8 mouse cellular contexts compared by ENCODE assay signal in genomic region chr10:80399973-80400703, GRCm38 (mm10). TPM values are rescaled to one million over a fixed set of nuclear protein-coding genes. Genes with fewer than 3 reads are reported as not detected.
DNase-seq lines count a peak whose midpoint lies in the region; ATAC-seq and TF ChIP-seq lines count a peak whose summit lies in the region.

No protein-coding gene starts in this region.

- H3K9ac ChIP-seq in limb, embryonic 15.5 days = peak overlapping the region; percentile 59

- DNase-seq in cerebellum, adult 2 months = no peak
- DNase-seq in spleen, adult 2 months (ENCODE audit: low read depth in 1 of 2, low spot score in 2 of 2) = no peak
- no peak for DNase-seq in spleen, adult 12 weeks (ENCODE audit: low spot score)
- no peak for DNase-seq in urinary bladder, adult 2 months (ENCODE audit: low spot score)
- DNase-seq in layer of hippocampus, adult 9-10 months (ENCODE audit: low spot score) = no peak
- no peak for DNase-seq in retina, embryonic 14.5 days (ENCODE audit: low spot score)

- peaks cover 8% of the 10 kb centered on the region for H3K36me3 ChIP-seq in spleen, adult 2 months (ENCODE audit: control insufficient read depth, insufficient read depth, low read length)
- peaks cover 57% of the 10 kb centered on the region for H3K36me3 ChIP-seq in limb, embryonic 15.5 days

- no peak for TF ChIP-seq POLR2A in cerebellum, adult 2 months (IDR thresholded peaks at IDR 0.05; ENCODE audit: borderline replicate concordance, insufficient read depth, low read length)
- no peak for TF ChIP-seq POLR2A in spleen, adult 2 months (IDR thresholded peaks at IDR 0.05; ENCODE audit: low read depth, low read length)

- no peak for ATAC-seq in cerebellum, adult (ENCODE audit: insufficient number of reproducible peaks, low FRiP score, low TSS enrichment)
- ATAC-seq in limb, embryonic 15.5 days (ENCODE audit: insufficient number of reproducible peaks, low FRiP score, low TSS enrichment, low read depth) = no peak

- TF ChIP-seq CTCF in cerebellum, adult 2 months (IDR thresholded peaks at IDR 0.05; ENCODE audit: borderline replicate concordance, insufficient read depth, low read depth, low read length) = no peak
- TF ChIP-seq CTCF in spleen, adult 2 months (IDR thresholded peaks at IDR 0.05; ENCODE audit: extremely low read depth, insufficient read depth, insufficient read length, insufficient replicate concordance) = no peak

- H3K27ac ChIP-seq in cerebellum, adult 2 months (ENCODE audit: insufficient read depth, low read length) = peak overlapping the region; percentile 9
- H3K27ac ChIP-seq in spleen, adult 2 months (ENCODE audit: insufficient read depth, low read length) = peak overlapping the region; percentile 91
- peak overlapping the region; percentile 91 for H3K27ac ChIP-seq in limb, embryonic 15.5 days

- peak overlapping the region; percentile 79 for H3K4me2 ChIP-seq in limb, embryonic 15.5 days

- H3K4me1 ChIP-seq in cerebellum, adult 2 months (ENCODE audit: control insufficient read depth, insufficient read depth, low read length) = peaks cover 23% of the 10 kb centered on the region
- H3K4me1 ChIP-seq in spleen, adult 2 months (ENCODE audit: control insufficient read depth, insufficient read depth, insufficient read length) = peaks cover 19% of the 10 kb centered on the region; the same call in 1 of the 2 replicates
- H3K4me1 ChIP-seq in limb, embryonic 15.5 days = peaks cover 37% of the 10 kb centered on the region

- 10% methylated on average over 17 of the region's 17 CpGs for WGBS in cerebellum, adult 2 months
- 10% methylated on average over 17 of the region's 17 CpGs for WGBS in spleen, adult 2 months
- WGBS in limb, embryonic 15.5 days = 11% methylated on average over 17 of the region's 17 CpGs

- H3K4me3 ChIP-seq in cerebellum, adult 2 months (replicated peaks; ENCODE audit: insufficient read depth, low read depth, low read length) = peak overlapping the region; percentile 50
- peak overlapping the region; percentile 69 for H3K4me3 ChIP-seq in spleen, adult 2 months (ENCODE audit: extremely low read depth, insufficient read depth, insufficient read length)
- peak overlapping the region; percentile 70 for H3K4me3 ChIP-seq in limb, embryonic 15.5 days

- no peaks in the 10 kb centered on the region for H3K27me3 ChIP-seq in cerebellum, adult 2 months (ENCODE audit: control insufficient read depth, insufficient read depth, low read length)
- no peaks in the 10 kb centered on the region for H3K27me3 ChIP-seq in spleen, adult 2 months (ENCODE audit: control insufficient read depth, insufficient read depth, low read length)
- H3K27me3 ChIP-seq in limb, embryonic 15.5 days = no peaks in the 10 kb centered on the region

- no peaks in the 10 kb centered on the region for H3K9me3 ChIP-seq in limb, embryonic 15.5 days

RNA-seq across cellular contexts. Expression of gene Mbd3, which starts 0.8 kb away (rescaled TPM):
- polyA plus RNA-seq in cerebellum, adult 2 months (2012; rRNA removed) = 193 and 199 TPM in 2 replicates
- polyA plus RNA-seq in spleen, adult 2 months (2012; rRNA removed) = 110 and 124 TPM in 2 replicates
- 218 and 219 TPM in 2 replicates for polyA plus RNA-seq in limb, embryonic 15.5 days (2015; fragmentation: Nextera tagmentation; extraction: Ambion mirVana)
- polyA plus RNA-seq in urinary bladder, adult 2 months (2012; rRNA removed) = 112 and 119 TPM in 2 replicates

RNA-seq across cellular contexts. Expression of gene Uqcr11, which starts 6.5 kb away (rescaled TPM):
- polyA plus RNA-seq in cerebellum, adult 2 months (2012; rRNA removed) = 1,410 and 1,545 TPM in 2 replicates
- 399 and 753 TPM in 2 replicates for polyA plus RNA-seq in spleen, adult 2 months (2012; rRNA removed)
- polyA plus RNA-seq in limb, embryonic 15.5 days (2015; fragmentation: Nextera tagmentation; extraction: Ambion mirVana) = 562 and 570 TPM in 2 replicates
- 883 and 983 TPM in 2 replicates for polyA plus RNA-seq in urinary bladder, adult 2 months (2012; rRNA removed)

RNA-seq across cellular contexts. Expression of gene Mex3d, which starts 12.7 kb away (rescaled TPM):
- 16.1 and 16.2 TPM in 2 replicates for polyA plus RNA-seq in cerebellum, adult 2 months (2012; rRNA removed)
- 13.4 and 22.6 TPM in 2 replicates for polyA plus RNA-seq in spleen, adult 2 months (2012; rRNA removed)
- polyA plus RNA-seq in limb, embryonic 15.5 days (2015; fragmentation: Nextera tagmentation; extraction: Ambion mirVana) = 6.1 and 6.8 TPM in 2 replicates
- 11.2 and 11.5 TPM in 2 replicates for polyA plus RNA-seq in urinary bladder, adult 2 months (2012; rRNA removed)

RNA-seq across cellular contexts. Expression of gene Tcf3, which starts 33.3 kb away (rescaled TPM):
- polyA plus RNA-seq in cerebellum, adult 2 months (2012; rRNA removed) = 34.2 and 38.8 TPM in 2 replicates
- polyA plus RNA-seq in spleen, adult 2 months (2012; rRNA removed) = 173 and 240 TPM in 2 replicates
- 94.8 and 110 TPM in 2 replicates for polyA plus RNA-seq in limb, embryonic 15.5 days (2015; fragmentation: Nextera tagmentation; extraction: Ambion mirVana)
- 29.7 and 35.4 TPM in 2 replicates for polyA plus RNA-seq in urinary bladder, adult 2 months (2012; rRNA removed)

RNA-seq across cellular contexts. Expression of gene Plk5, which starts 43.9 kb away (rescaled TPM):
- 145 and 151 TPM in 2 replicates for polyA plus RNA-seq in cerebellum, adult 2 months (2012; rRNA removed)
- polyA plus RNA-seq in spleen, adult 2 months (2012; rRNA removed) = 0.04 TPM in 1 of 2 replicates, not detected in the other
- 0.91 and 0.99 TPM in 2 replicates for polyA plus RNA-seq in limb, embryonic 15.5 days (2015; fragmentation: Nextera tagmentation; extraction: Ambion mirVana)
- 4.5 and 6.4 TPM in 2 replicates for polyA plus RNA-seq in urinary bladder, adult 2 months (2012; rRNA removed)

Comparison
In these comparisons a context has a peak if more than half of its experiments do, and no peak if none do; other contexts are left out.
1. H3K27ac ChIP-seq: peak in every context shown above with its lines; median percentile 91 in spleen, adult 2 months; 91 in limb, embryonic 15.5 days; 9 in cerebellum, adult 2 months.